Mouse (Mus musculus) stomach, postnatal 0 days (tissue): ENCODE data around the gene Gpi1.

ENCODE experiments used
- CTCF ChIP-seq: IDR thresholded peaks from 2 replicates; pipeline ENCODE4 v1.5.1; 2016; ENCODE audit warnings: antibody characterized with exemption, low read depth, mild to moderate bottlenecking, moderate library complexity
- EP300 ChIP-seq: optimal IDR thresholded peaks from 2 replicates; pipeline ENCODE3; 2016; ENCODE audit warnings: antibody characterized with exemption

- TF ChIP-seq EP300 (no peak), CTCF (no peak)
Measured at GRCm38 (mm10) chr7:34167766-34168469, 62.2 kb downstream of the Gpi1 start.
